Mouse (Mus musculus): ENCODE data around the gene Abca1.

Abca1 gene

DNA sequence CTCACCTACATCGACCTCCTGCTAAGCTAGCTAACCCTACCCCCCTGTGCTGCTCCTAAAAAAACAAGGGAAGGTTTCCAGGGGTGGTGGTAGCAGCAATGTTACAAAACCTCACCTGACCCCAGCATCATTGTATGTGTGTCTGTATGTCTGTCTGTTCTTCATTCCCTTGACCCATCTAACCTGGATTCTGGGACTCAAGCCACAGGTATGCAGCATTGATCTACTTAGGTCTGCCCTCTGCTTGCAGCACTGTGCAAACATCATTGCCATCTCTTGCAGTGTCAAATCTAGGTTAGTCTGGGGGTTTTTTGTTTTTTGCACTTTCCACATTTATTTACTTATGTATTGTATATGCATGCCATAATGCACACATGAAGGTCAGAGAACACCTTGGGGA is 141.3 kb downstream of the Abca1 start:
- Histone ChIP-seq H3K4me3 (replicated peaks; ENCODE audit: low read length) (no peak overlapping the region), H3K27me3 (ENCODE audit: insufficient read depth, low read length) (no peaks in the 10 kb centered on the region), H3K36me3 (ENCODE audit: insufficient read depth, low read length) (peaks cover 81% of the 10 kb centered on the region), H3K9me3 (ENCODE audit: low read length) (peaks cover 17% of the 10 kb centered on the region), H3K4me1 (replicated peaks; ENCODE audit: low read depth, low read length) (peaks cover 7% of the 10 kb centered on the region)
- TF ChIP-seq CTCF (conservative IDR thresholded peaks at IDR 0.05; ENCODE audit: low read length) (no peak), NANOG (IDR thresholded peaks at IDR 0.05; ENCODE audit: borderline replicate concordance, low read length) (no peak), POU5F1 (IDR thresholded peaks at IDR 0.05; ENCODE audit: borderline replicate concordance, low read length) (no peak)

DNA sequence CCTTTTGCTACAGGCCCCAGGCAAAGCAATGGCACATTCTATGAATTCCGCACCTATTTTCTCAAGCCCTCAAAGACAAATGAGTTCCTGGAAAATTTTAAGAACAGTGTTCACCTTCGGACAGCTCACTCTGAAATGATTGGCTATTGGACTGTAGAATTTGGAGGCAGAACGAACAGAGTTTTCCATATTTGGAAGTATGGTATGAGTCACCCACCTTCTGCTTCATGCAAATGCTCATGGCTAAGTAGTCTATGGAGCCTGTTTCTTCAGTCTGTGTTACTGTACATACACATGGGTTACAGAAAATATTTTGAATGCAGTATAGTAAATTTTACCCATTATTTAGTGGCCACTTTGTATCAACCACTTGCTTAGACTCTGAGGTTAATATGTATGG is 144.7 kb downstream of the Abca1 start:
- Histone ChIP-seq H3K4me3 (replicated peaks; ENCODE audit: low read length) (no peak overlapping the region), H3K9me3 (ENCODE audit: low read length) (peaks cover 17% of the 10 kb centered on the region), H3K4me1 (replicated peaks; ENCODE audit: low read depth, low read length) (peaks cover 26% of the 10 kb centered on the region), H3K27me3 (ENCODE audit: insufficient read depth, low read length) (no peaks in the 10 kb centered on the region), H3K36me3 (ENCODE audit: insufficient read depth, low read length) (peaks cover 56% of the 10 kb centered on the region)
- TF ChIP-seq CTCF (conservative IDR thresholded peaks at IDR 0.05; ENCODE audit: low read length) = no peak

DNA sequence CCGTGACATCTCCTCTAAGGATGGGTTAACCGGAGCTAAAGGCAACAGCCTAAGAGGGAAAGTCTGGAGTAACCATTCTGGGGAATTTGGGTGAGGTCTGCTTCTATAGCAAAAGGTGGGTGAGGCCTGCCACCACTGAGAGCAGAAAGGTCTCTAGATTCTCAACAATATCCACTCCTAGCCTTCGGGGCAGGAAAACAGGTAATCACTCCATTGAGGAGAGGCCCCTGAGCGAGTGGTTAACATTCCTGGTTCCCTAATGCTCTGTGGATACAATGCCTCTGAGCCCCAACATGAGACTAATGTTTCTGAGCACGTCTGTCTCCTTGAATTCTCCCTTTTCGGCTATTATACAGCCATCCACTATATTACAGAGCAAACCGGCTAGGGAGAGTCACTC is 145.3 kb downstream of the Abca1 start:
- Histone ChIP-seq H3K4me3 (replicated peaks; ENCODE audit: low read length) (no peak overlapping the region), H3K4me1 (replicated peaks; ENCODE audit: low read depth, low read length) (peaks cover 26% of the 10 kb centered on the region), H3K36me3 (ENCODE audit: insufficient read depth, low read length) (peaks cover 50% of the 10 kb centered on the region), H3K9me3 (ENCODE audit: low read length) (peaks cover 17% of the 10 kb centered on the region), H3K27me3 (ENCODE audit: insufficient read depth, low read length) (no peaks in the 10 kb centered on the region)
- no peak for TF ChIP-seq POU5F1 (IDR thresholded peaks at IDR 0.05; ENCODE audit: borderline replicate concordance, low read length)
- no peak for TF ChIP-seq NANOG (IDR thresholded peaks at IDR 0.05; ENCODE audit: borderline replicate concordance, low read length)
- TF ChIP-seq CTCF (conservative IDR thresholded peaks at IDR 0.05; ENCODE audit: low read length) = no peak

DNA sequence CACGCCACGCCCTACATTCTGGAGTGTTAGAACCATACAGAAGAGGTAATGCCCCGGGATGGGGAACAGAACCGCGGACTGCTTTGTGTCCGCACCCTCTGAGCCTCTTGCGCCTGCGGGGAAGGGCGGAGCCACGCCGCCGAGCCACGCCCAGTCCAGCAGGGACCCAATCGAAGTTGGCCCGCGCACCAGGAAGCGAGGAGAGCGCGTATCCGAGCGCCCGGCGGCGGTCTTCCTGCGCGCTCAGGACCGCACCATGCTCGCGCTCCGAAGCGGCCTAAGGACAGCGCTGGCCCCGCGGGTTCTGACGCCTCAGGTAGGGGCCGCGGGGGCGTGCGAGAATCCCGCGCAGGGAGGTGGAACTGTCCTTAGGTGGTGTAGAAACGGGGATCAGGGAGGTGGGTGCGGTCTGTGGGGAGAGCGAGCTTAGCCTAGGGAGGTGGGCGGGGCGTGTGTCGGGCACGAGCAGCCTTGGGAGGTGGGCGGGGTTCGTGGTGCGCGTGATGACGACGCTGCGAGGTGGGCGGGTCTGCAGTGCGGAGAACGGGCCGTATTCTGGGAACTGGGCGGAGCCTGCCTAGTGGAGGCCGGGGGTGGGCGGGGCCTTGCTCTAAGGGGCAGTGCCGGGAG is 147.8 kb downstream of the Abca1 start, which contains the start of gene Nipsnap3b:
TSS of gene Nipsnap3b (plus strand) at position 149 of the 630 bp plus-strand sequence.
- Histone ChIP-seq H3K4me1 (replicated peaks; ENCODE audit: low read depth, low read length) (peaks cover 26% of the 10 kb centered on the region), H3K36me3 (ENCODE audit: insufficient read depth, low read length) (peaks cover 27% of the 10 kb centered on the region), H3K27me3 (ENCODE audit: insufficient read depth, low read length) (no peaks in the 10 kb centered on the region), H3K9me3 (ENCODE audit: low read length) (peaks cover 10% of the 10 kb centered on the region), H3K4me3 (replicated peaks; ENCODE audit: low read length) (peak within 1 kb of the TSS; percentile 92)
- TF ChIP-seq POU5F1 (IDR thresholded peaks at IDR 0.05; ENCODE audit: borderline replicate concordance, low read length) (no peak), NANOG (IDR thresholded peaks at IDR 0.05; ENCODE audit: borderline replicate concordance, low read length) (no peak), CTCF (conservative IDR thresholded peaks at IDR 0.05; ENCODE audit: low read length) (no peak)

DNA sequence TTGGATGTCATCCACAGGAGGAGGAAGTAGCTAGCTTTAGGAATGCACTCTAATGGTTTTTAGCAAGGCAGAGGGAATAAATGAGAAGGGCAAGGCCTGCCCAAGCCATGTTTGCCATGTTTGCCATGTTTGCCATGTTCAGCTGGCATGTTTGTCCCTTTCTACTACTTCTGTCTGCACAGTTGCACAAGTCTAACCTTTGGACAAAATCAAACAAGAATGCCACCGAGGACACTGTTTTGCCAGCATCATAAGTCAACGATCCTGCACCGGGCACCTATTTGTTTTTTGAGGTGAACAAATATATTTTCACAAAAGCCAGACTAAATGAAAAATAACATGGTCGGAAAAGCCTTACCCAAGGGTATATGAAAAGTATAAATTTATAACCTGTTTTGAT is 149.8 kb downstream of the Abca1 start:
- Histone ChIP-seq H3K4me3 (replicated peaks; ENCODE audit: low read length) (no peak overlapping the region), H3K9me3 (ENCODE audit: low read length) (no peaks in the 10 kb centered on the region), H3K27me3 (ENCODE audit: insufficient read depth, low read length) (no peaks in the 10 kb centered on the region), H3K4me1 (replicated peaks; ENCODE audit: low read depth, low read length) (peaks cover 26% of the 10 kb centered on the region), H3K36me3 (ENCODE audit: insufficient read depth, low read length) (peaks cover 9% of the 10 kb centered on the region)
- TF ChIP-seq CTCF (conservative IDR thresholded peaks at IDR 0.05; ENCODE audit: low read length) (no peak), NANOG (IDR thresholded peaks at IDR 0.05; ENCODE audit: borderline replicate concordance, low read length) (no peak), POU5F1 (IDR thresholded peaks at IDR 0.05; ENCODE audit: borderline replicate concordance, low read length) (no peak)

- H3K4me3 ChIP-seq (replicated peaks; ENCODE audit: low read length) = no peak overlapping the region
Measured at GRCm38 (mm10) chr4:53009183-53009582, 150.5 kb downstream of the Abca1 start.

GRCm38 (mm10) chr4:53000154-53000553 is 159.5 kb downstream of the Abca1 start:
- H3K4me1 ChIP-seq (replicated peaks; ENCODE audit: low read depth, low read length) = no peaks in the 10 kb centered on the region
- no peak for TF ChIP-seq POU5F1 (IDR thresholded peaks at IDR 0.05; ENCODE audit: borderline replicate concordance, low read length)
- TF ChIP-seq CTCF (conservative IDR thresholded peaks at IDR 0.05; ENCODE audit: low read length) = no peak
- no peak for TF ChIP-seq NANOG (IDR thresholded peaks at IDR 0.05; ENCODE audit: borderline replicate concordance, low read length)

More at GRCm38 (mm10) chr4:53009183-53009582, 150.5 kb downstream of the Abca1 start:
- TF ChIP-seq CTCF (conservative IDR thresholded peaks at IDR 0.05; ENCODE audit: low read length) = no peak
- no peak for TF ChIP-seq NANOG (IDR thresholded peaks at IDR 0.05; ENCODE audit: borderline replicate concordance, low read length)
- TF ChIP-seq POU5F1 (IDR thresholded peaks at IDR 0.05; ENCODE audit: borderline replicate concordance, low read length) = no peak
- H3K36me3 ChIP-seq (ENCODE audit: insufficient read depth, low read length) = peaks cover 3% of the 10 kb centered on the region
- H3K4me1 ChIP-seq (replicated peaks; ENCODE audit: low read depth, low read length) = peaks cover 22% of the 10 kb centered on the region
- H3K9me3 ChIP-seq (ENCODE audit: low read length) = no peaks in the 10 kb centered on the region
- H3K27me3 ChIP-seq (ENCODE audit: insufficient read depth, low read length) = no peaks in the 10 kb centered on the region

GRCm38 (mm10) chr4:52999449-52999848 is 160.2 kb downstream of the Abca1 start:
- peaks cover 9% of the 10 kb centered on the region; the same call in 1 of the 2 replicates for H3K9me3 ChIP-seq (ENCODE audit: low read length)
- TF ChIP-seq POU5F1 (IDR thresholded peaks at IDR 0.05; ENCODE audit: borderline replicate concordance, low read length) (no peak), NANOG (IDR thresholded peaks at IDR 0.05; ENCODE audit: borderline replicate concordance, low read length) (no peak), CTCF (conservative IDR thresholded peaks at IDR 0.05; ENCODE audit: low read length) (no peak)
- no peaks in the 10 kb centered on the region for H3K4me1 ChIP-seq (replicated peaks; ENCODE audit: low read depth, low read length)
- no peak overlapping the region for H3K4me3 ChIP-seq (replicated peaks; ENCODE audit: low read length)
- H3K36me3 ChIP-seq (ENCODE audit: insufficient read depth, low read length) = no peaks in the 10 kb centered on the region
- no peaks in the 10 kb centered on the region for H3K27me3 ChIP-seq (ENCODE audit: insufficient read depth, low read length)

More at GRCm38 (mm10) chr4:53000154-53000553, 159.5 kb downstream of the Abca1 start:
- Histone ChIP-seq H3K27me3 (ENCODE audit: insufficient read depth, low read length) (no peaks in the 10 kb centered on the region), H3K9me3 (ENCODE audit: low read length) (peaks cover 9% of the 10 kb centered on the region; the same call in 1 of the 2 replicates), H3K36me3 (ENCODE audit: insufficient read depth, low read length) (no peaks in the 10 kb centered on the region), H3K4me3 (replicated peaks; ENCODE audit: low read length) (no peak overlapping the region)

DNA sequence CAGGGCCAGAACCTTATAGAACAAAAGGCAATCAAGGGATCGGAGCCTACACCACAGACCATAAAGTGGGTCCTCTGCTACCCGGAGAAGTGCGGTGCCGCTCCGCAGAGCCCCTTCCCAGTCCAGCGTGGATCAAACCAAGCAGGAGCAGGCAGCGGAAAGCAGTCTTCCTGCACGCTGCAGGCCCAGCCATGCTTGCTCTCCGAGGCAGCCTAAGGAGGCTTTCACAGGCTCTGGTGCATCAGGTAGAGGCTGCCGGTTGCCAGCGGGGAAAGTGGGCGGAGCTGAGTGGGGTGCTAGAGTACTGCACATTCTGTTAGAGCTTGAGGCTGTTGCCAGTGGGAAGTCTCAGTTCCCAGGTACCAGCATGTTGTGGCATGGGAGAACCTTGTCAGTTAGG is 170.4 kb downstream of the Abca1 start, which contains the start of gene Nipsnap3a:
TSS of gene Nipsnap3a (plus strand) at position 25 of the 400 bp plus-strand sequence.
- Histone ChIP-seq H3K4me1 (replicated peaks; ENCODE audit: low read depth, low read length) (peaks cover 11% of the 10 kb centered on the region), H3K4me3 (replicated peaks; ENCODE audit: low read length) (peak within 1 kb of the TSS; percentile 66), H3K36me3 (ENCODE audit: insufficient read depth, low read length) (no peaks in the 10 kb centered on the region), H3K9me3 (ENCODE audit: low read length) (no peaks in the 10 kb centered on the region), H3K27me3 (ENCODE audit: insufficient read depth, low read length) (no peaks in the 10 kb centered on the region)
- TF ChIP-seq POU5F1 (IDR thresholded peaks at IDR 0.05; ENCODE audit: borderline replicate concordance, low read length) (no peak), NANOG (IDR thresholded peaks at IDR 0.05; ENCODE audit: borderline replicate concordance, low read length) (no peak), CTCF (conservative IDR thresholded peaks at IDR 0.05; ENCODE audit: low read length) (no peak)

Measured in E14TG2a.4 (cell line).